Mouse (Mus musculus) lung, postnatal 14 days (tissue): ENCODE data around the gene Rsu1.
"Not testable (repeated sequence)": the region's sequence is repeated elsewhere in the genome, so short reads cannot be mapped to it uniquely, and the experiment has no call there.

Source experiments
- DNase-seq: peaks from one replicate; pipeline ENCODE4 v3.0.0; 2021

The Rsu1 gene

DNA sequence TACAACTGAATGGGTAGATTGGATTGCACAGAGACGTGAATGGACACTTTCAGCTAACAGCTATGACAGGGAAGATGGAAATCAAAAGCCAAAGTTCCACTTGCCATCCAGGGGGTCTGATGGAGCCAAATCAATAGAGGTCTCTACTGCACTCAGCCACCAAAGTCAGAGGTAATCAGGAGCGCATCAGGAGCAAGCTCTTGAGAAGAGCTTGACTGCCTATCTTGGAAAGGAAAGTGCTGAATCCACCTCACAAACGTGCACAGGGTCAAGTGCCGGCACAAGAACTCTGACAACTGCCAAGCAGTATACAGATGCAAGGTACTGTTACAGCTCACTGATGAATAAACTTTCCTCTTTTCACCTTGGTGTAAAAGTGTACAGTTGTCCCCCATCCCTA lies 47.8 kb downstream of the Rsu1 start:
- no peak for DNase-seq

DNA sequence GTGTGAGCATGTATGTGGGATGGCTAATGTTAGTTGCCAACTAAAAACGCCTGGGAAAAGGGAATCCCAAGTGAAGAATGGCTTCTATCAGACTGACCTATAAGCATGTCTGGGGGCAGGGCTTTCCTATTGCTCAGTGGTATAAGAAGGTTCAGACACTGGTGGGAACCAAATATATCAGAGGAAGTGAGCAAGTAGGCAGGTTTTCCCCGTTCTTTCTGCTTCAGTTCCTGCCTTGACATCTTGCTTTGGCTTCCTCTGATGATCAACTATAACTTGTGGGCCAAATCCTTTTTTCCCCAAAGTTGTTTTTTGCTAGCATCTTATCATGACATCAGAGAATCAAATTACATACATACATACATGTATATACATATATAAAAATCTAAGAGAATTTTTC lies 51.1 kb downstream of the Rsu1 start:
- no peak for DNase-seq

DNA sequence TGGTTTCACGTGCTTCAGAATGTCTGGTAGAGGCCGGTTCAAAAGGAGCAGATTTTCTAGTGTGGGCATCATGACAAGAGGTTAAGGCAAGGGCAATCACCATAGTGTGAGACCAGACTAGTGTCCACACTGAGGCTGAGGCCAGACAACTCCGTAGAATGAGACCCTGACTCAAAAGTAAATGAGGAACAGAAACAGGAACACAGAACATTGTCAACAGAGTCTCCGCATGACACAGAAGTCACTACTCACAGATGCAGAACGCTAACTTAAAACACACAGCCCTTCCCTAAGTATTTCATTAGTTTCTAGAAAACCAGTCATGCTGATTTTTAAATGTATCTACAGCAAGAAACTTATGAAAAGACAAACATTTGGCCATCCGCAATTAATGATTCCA lies 53.1 kb downstream of the Rsu1 start:
- no peak for DNase-seq

DNA sequence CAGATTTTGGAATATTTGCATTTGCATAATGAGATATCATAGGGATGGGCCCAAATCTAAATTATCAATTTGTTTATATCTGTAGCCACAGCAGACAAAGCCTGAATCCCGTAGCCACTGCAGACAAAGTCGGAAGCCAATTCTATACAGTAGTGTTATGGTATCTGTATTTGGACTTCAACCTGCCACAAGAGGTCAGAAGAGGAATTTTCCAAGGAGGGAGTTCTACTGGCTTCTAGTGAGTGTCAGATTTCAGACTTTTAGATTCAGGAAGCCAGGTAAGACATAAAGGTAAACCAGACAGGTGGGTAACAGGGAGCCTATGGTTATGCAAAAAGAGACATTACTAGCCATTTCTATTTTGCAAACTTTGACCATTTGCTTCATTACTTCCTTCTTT lies 64.4 kb downstream of the Rsu1 start:
- DNase-seq = no peak

DNA sequence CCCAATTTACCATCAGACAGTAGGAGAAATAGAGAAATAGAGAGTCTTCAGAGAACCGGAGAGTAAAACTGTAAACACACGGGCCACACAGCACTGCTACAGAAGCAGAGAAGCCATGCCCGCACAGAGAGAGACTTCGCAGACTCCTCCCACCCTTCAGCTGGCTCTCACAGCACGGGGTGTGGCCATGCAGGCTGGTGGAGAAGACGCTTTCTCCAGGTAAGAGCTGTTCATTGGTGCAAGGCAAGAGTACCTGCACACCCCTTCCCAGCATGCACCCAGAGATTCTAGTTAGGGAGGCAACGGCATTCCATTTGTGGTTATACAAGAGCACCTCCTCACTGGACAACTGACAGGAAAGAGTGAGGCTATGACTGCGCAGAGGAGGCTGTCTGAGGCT lies 64.8 kb downstream of the Rsu1 start:
- peak; percentile 33 for DNase-seq

DNA sequence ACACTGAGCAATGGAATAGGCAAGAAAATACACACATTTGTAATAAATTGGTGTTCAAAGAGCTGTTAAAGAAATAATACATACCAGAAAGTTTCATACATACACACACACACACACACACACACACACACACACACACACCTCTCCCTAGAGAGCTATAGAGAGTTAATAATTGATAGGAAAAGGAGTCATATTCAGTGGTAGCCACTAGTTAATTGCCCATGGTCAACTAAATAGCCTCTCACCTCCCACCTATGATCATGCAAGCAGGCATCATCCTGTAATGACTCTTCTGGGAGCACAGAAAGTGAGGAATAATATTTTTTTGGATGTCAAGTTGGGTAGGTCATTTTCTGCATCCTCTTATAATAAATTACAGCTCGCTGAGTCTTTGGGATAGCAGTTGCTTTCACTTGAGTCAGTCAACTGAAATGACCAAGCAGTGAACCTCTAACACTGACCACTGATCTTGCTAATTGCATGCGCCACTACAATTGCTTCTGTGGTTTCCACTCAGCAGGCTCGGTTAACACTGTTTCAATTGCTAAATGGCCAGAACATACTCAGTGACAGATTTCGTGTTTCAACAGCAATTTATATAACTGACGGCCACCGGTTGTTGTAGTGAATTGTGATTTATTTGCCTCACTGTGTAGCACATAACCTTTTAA lies 68.3 kb downstream of the Rsu1 start:
- DNase-seq = no peak

DNA sequence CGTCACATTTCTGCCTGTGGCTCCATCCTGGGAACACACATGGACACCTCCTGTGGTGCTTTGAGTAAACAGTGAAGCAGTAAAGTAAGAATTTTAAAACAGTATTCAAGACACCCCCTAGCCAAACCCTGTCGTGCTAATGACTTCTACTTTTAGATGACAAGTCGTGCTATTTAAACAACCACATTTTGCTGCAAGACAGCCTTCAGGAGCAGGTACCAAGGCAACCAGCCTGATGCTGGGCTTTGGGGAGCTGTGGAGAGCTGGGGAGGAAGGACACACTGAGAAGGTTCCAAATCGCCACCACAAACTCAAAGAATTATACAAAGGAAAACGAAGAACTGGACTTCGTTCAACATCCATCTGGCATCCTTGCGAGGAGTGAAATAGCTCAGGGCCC lies 71.5 kb downstream of the Rsu1 start:
- DNase-seq = no peak

DNA sequence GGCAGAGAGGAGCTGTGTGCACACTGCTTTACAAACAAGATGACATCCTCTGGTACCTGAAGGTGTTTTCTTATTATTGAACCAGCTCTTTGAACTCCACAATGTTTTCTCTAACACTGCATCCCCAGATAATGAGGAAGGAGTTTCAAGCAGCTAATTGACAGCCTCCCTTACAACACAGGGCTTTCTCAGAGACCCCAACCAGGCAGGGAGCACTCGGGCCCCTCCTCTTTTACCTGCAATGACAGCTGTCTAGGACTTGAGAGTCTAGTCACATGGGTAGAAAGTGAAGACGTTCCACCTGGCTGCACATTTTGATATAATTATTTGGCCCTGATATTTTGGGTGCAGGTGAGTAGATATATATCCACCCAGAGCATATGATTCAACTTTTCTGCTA lies 72.2 kb downstream of the Rsu1 start:
- DNase-seq = no peak

DNA sequence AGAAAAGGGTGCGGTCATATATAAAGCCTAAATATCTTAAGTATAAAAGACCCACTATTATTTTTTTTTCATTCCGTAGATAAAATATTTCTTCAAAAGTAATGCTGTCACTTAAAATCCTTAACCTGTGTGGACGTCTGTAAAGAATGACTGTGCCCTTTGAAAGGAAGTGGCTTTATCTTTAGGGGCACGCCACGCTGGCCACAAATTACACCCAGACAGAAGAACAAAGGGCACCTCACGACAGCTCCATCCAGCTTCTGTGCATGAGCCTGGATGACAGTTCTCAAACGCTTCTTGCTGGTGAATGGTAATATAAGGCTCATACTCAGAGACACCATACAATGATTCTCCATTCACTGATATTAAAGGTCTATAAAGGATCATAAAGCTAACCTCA lies 75.7 kb downstream of the Rsu1 start:
- DNase-seq = no peak

DNA sequence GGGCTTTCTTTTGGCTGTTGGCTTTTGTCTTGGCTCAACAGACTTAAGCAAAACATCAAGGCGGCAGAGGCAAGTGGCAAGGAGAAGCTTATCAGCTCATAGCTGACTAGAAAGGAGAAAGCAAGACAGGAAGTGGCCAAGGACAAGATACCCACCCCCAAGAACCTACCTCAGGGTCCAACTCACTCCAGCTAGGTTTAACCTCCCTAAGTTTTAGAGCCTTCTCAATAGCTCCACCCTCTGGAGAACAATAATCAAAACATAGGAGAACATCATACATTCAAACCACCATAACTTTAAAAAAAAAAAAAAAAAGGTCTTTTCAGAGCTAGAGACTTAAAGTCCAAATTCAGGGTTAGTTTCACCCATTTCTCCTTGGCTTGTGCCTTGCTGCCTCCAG lies 79.1 kb downstream of the Rsu1 start:
- no peak for DNase-seq

DNA sequence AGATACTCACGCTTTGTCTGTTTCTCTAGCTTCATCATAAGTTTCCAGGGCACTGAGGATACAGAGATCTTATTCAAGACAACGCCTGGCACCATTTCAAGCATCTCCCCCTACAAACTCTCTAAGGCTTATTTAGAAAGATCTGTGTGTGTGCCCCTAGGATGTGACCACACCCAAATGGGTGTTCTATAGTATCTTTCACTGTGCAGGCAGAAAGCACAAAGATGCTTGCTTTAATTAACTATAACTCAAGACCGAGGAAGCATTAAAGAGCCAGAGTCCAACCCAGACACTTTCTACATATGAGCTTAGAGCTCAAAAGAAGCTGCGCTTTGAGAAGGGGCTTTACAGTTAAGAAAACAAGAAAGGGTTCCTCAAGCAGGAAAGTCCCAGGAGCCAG lies 80.4 kb downstream of the Rsu1 start:
- no peak for DNase-seq

DNA sequence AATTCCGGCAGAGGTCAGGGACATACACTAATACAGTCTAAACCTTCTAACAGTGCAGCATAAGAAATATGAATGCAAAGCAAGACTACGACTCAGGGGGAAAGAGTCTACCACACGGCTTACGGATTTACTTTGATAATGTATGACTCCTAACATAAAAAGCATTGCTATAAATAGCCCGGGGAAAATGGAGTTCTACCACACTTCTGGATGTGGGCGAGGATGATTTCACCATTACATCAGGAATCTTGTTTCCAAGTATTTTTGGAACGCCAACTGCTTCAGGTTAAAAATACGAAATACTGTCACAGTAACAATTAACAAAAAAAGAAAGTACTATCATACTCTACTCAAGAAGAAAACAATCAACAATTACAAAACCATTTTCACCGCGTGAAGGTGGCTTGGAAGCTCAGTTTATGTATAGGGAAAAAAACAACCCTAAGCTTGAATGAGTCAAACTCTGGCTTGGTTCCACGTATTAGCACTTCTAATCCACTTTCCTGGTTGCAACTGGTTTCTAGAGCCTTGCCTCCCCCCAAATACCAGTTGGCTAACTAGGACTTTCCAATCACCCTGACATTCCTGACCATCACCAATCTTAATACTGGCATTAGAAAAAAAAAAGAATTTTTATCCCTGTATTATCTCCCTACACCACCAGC lies 82.3 kb downstream of the Rsu1 start:
- no peak for DNase-seq

DNA sequence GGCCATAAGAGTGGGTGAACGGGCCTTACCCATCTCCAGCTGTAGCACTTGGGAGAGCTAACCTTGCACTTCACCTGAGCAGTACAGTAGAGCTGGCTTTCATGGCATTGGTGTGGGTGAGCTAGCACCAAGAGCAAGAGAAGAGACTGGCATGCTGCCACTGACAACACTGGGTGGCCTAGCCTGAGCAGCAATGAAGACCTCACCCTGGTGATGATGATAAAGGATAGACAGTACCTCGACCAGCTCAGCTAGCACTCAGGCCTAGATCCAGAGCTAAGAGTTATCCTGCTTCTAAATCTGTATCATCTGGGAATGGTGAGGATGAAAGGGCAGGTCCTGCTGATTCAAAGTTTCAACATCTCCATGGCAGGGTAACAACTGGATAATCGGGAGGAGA lies 88.1 kb downstream of the Rsu1 start:
- no peak for DNase-seq

DNA sequence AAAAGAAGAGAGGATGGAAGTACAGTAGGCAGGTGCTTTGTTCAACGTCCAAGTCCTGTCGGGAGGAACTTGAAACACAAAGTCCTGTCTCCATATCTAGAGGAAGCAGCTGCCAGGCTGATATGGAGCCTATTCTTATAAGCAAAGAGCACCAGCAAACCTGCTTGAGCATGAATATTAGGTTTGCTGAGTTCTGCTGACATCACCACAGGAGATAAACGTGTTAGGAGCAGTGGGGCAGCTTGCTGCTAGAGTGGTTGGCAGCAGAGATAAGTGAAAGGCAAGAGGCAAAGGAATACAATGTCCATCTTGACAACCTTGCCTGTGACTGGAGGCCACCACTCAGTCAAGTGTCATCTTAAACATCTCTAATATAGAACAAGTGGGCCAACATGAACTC lies 89.3 kb downstream of the Rsu1 start:
- not testable (repeated sequence) for DNase-seq

DNA sequence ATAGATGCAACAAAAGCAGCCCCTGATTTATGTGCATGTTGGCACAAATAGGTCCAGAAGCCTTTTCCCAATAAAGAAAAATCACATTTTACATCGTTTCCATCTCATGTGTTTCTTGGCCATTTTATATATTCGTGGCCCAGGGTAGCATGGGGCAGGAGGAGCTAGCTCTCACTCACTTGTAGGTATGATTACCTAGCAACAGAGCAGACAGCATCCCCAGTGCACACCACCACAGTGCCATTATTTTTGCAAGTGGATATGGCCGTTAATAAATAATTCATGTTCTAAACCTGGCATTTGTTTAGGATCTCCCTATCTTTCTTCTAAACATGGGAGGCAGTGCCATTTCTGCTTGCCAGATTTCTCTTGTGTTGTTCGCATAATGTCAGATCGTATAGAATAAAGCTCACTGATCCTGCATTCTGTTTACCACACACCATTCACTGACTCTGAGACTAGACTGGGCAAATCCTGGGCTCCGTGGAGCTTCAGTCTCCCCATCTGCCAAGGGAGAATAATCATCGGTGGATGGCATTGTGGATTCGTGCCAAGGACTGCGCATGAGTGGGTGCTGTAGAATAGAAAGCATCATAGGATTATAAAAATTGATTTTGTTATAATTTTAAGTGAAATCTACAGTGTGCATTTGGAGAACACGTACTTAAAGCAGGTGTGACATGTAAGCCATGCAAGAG lies 93.4 kb downstream of the Rsu1 start:
- no peak for DNase-seq

DNA sequence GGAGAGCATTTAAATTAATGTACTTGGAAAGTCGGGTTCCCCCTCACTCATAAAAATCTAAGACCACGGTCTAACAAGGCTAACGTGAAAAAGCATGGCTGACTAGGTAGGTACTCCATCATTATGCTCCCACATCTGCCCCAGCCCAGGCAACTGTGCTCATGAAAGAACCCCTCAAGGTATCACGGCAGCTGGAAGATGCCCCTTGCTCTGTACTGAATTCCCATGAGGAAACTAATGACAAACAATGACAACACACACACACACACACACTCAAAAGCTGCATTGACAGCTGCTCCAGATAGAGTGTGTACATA lies 95.0 kb downstream of the Rsu1 start:
- DNase-seq = no peak

DNA sequence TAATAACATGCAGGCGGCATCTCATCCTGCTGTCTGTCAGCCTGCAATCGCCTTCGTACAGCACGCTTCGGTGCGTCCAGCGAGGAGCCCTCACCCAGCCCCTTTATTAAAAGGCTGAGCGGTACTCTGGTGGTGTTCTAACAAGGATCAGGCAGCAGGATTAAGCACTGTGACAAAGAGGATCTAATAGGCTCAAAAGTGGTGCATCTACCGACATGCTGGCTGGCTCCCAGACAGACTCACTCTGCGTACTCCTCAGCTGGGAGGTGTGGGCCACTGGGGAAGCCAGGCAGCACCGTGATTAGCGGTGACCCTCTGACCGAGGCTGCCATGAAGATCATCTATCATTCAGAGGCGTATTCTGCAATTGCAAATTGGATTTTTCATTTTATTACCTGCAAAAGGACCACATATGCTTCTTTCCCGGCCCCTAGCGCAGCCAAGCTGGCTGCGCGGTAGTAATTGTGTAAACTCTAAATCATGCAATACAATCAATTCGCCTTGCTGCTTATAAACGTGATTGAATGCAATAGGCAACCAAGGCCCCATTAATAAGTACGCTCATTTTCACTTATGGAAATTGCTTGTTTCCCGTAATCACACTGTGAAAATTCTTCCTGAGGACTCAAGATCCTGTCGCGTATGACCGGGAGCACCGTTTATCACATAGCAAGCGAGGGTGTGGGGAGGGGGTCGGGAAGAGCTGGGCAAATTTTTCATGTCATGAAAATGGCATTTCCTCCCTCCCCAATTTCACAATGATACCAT lies 95.5 kb downstream of the Rsu1 start:
- DNase-seq = no peak

DNA sequence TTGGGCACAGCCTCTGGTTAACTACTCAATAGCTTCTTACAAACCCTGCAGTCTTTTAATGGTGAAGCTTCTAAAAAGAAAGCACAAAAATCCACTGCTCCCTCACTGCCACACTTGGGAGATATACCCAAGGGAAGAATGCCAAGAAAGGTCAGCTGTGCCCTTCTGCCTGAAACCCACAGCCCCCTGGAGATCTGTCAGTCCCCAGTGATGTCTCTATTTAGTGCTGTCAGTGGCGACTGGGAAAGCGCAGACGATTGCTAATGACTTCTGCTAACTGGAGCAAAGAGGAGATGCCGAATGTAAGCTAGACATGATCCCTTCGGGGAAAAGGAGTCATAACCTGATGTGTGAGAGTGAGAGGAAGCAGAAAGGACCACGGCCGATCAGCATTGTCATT lies 96.8 kb downstream of the Rsu1 start:
- no peak for DNase-seq

DNA sequence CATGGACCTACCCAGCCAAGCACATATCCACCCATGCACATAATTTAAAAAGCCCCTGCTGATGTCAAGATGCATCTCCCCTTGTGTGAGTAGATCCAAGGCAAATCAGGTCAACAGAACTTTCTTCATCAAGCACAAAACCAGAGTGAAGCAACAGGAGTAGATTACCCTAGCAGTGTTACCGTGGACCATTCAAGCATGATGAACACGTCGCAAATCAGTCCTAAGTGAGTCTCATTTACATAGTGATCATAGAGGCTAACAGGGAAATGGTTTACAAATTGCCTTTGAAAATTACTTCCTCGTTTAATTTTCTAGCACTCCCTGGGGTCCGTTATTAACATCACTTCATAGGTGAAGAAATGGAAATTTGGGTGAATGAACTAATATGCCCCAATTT lies 100.6 kb downstream of the Rsu1 start:
- DNase-seq = no peak

DNA sequence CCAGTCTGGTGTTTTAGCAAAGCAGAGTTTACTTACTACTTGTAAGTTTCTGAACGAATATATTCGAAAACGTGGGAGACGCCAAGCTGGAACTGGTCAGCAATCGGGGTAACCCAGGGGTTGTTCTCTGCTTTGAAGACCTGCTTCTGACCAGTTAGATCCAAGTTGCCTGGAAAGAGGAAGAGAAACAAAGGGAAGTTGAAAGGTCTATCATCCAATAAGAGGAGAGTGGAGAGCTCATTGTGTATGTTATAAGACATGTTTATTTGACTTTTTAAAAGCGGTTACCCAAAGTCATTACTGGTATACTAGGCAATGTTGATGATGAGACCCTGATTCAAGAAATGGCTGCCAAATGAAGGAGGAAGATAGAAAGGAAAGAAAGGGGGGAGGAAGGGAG lies 101.3 kb downstream of the Rsu1 start:
- no peak for DNase-seq

DNA sequence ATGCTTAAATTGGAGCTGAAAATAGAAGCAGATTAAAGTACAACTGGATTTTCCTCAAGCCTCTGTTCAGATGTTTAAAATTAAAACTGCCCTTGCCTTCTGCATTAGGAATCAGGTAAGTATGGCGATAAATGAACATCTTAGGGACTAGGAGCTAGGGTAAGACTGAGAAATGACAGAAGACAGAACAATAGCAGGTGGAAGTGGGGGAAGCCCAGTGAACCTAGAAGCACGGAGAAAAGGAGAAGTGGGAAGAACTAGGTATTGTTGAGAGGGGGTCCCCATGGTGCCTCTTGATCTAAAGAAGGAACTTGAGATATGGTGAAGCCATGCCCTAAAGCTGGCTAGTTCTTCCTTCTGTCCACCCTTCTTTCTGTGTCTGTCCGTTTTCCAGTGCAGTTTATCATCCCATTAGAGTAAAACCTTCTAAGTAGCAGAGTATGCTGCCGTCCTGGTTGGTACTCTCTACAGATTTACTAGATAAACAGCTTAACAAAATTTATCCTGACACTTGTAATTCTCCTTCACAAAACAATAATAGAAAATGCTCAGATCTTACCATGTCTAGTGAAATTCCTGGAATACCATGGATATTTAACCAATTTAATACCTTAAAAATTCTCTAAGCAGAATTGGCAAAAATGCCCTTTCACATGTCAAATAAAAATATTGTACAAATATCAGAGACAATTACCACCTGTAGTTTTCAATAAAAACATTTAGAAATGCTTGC lies 101.9 kb downstream of the Rsu1 start:
- no peak for DNase-seq

DNA sequence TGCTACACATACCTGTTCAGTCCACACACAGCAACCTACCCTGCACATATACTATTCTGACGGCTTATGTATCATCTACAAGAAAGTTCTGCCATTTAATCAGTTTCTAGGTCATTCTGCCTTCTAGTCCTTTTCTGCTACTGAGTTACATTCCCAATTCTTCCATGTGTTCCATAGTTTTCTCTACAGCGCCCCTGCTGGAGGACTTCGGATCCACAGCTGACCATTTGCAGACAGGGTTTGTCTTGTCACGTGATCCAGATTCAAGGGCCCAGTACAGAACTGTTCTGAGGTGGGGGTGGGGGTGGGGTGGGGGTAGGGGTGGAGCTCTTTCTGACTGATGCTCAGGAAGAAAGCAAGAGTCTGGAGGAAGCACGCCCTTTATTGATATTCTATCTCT lies 102.5 kb downstream of the Rsu1 start:
- DNase-seq = peak; percentile 31

DNA sequence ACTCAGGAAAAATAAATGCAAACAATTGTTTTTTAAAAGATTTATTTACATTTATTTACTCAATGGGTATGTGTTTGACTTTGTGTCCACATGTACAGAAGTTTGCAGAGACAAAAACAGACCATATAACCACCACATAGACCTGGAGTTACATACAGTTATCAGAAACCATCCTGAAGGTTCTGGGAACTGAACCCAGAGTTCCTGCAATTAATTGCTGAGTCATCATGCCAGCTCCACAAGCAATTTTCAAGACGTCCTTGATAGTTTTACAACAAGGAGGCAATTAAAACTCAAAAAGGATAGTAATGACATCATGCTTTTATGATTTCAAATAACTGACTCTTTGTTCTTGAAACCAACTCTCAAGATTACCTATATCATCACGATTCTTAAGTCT lies 109.5 kb downstream of the Rsu1 start:
- no peak for DNase-seq
